Mouse (Mus musculus) myocyte (in vitro differentiated cells): Measurements from ENCODE around the gene Ric3. TPM values are rescaled to one million over a fixed set of nuclear protein-coding genes. Genes with fewer than 3 reads are reported as not detected.

ENCODE experiments used
- H3K27me3 ChIP-seq: one replicate; pipeline ENCODE4 v1.6.1; 2011; ENCODE audit not compliant: control insufficient read depth, insufficient read depth, insufficient read length
- H3K36me3 ChIP-seq: one replicate; pipeline ENCODE4 v1.6.1; 2011; ENCODE audit not compliant: control insufficient read depth, insufficient read depth
- H3K4me2 ChIP-seq: one replicate; pipeline ENCODE4 v1.6.1; 2011; ENCODE audit warnings: low read depth, control low read depth
- H3K4me3 ChIP-seq: one replicate; pipeline ENCODE4 v1.5.1; 2011; ENCODE audit warnings: mild to moderate bottlenecking, control low read depth, moderate library complexity
- H3K79me2 ChIP-seq: one replicate; pipeline ENCODE4 v1.6.1; 2011; ENCODE audit not compliant: control insufficient read depth, insufficient read depth
- H3ac ChIP-seq: one replicate; pipeline ENCODE4 v1.6.1; 2011; ENCODE audit not compliant: control insufficient read depth, insufficient read length
- CEBPB ChIP-seq: IDR thresholded peaks from 2 replicates; pipeline ENCODE4 v1.6.1; 2011; ENCODE audit warnings: mild to moderate bottlenecking, moderate library complexity; ENCODE audit not compliant: poor library complexity, insufficient read depth, severe bottlenecking
- E2F4 ChIP-seq: IDR thresholded peaks from one replicate; pipeline ENCODE4 v1.6.1; 2011; ENCODE audit warnings: mild to moderate bottlenecking, control low read depth, moderate library complexity; ENCODE audit not compliant: insufficient read depth
- MAX ChIP-seq: IDR thresholded peaks from one replicate; pipeline ENCODE4 v1.6.1; 2011; ENCODE audit warnings: low read depth, mild to moderate bottlenecking, control low read depth
- MYOD1 ChIP-seq, 3 experiments: IDR thresholded peaks; one replicate each; pipeline ENCODE4 v1.6.1; 2011; ENCODE audit warnings: control low read depth in 2 of 3, low read depth in 2 of 3, mild to moderate bottlenecking in 2 of 3, moderate library complexity in 1 of 3; ENCODE audit not compliant: insufficient read length in 2 of 3, control insufficient read depth in 1 of 3
- MYOG ChIP-seq, 3 experiments: IDR thresholded peaks; one replicate each; pipeline ENCODE4 v1.6.1; 2011; ENCODE audit warnings: control low read depth in 2 of 3, low read depth in 2 of 3, mild to moderate bottlenecking in 2 of 3; ENCODE audit not compliant: insufficient read length in 2 of 3, control insufficient read depth in 1 of 3, insufficient read depth in 1 of 3
- POLR2A ChIP-seq: IDR thresholded peaks from one replicate; pipeline ENCODE4 v1.6.1; 2011; ENCODE audit warnings: low read depth, mild to moderate bottlenecking, control low read depth, moderate library complexity; ENCODE audit not compliant: insufficient read length
- POLR2AphosphoS2 ChIP-seq: IDR thresholded peaks from one replicate; pipeline ENCODE4 v1.6.1; 2011; ENCODE audit warnings: low read depth, control low read depth; ENCODE audit not compliant: insufficient read length
- REST ChIP-seq: IDR thresholded peaks from one replicate; pipeline ENCODE4 v1.6.1; 2011; ENCODE audit warnings: mild to moderate bottlenecking, control low read depth, moderate library complexity; ENCODE audit not compliant: insufficient read depth, insufficient read length
- SRF ChIP-seq: IDR thresholded peaks from one replicate; pipeline ENCODE4 v1.6.1; 2011; ENCODE audit warnings: low read depth; ENCODE audit not compliant: control insufficient read depth, insufficient read length
- TCF12 ChIP-seq: IDR thresholded peaks from one replicate; pipeline ENCODE4 v1.6.1; 2011; ENCODE audit warnings: mild to moderate bottlenecking, control low read depth; ENCODE audit not compliant: poor library complexity, insufficient read depth, severe bottlenecking
- TCF3 ChIP-seq: IDR thresholded peaks from one replicate; pipeline ENCODE4 v1.6.1; 2011; ENCODE audit warnings: low read depth, control low read depth; ENCODE audit not compliant: insufficient read length
- USF1 ChIP-seq: IDR thresholded peaks from one replicate; pipeline ENCODE4 v1.6.1; 2011; ENCODE audit warnings: low read depth, mild to moderate bottlenecking, control low read depth, moderate library complexity
- polyA plus RNA-seq: library from polyadenylated mRNA; unstranded; fragments of >200 nt; fragmentation: generic; extraction: Trizol; gene quantifications from one replicate; pipeline ENCODE4 v1.2.1, GENCODE M21; 2012; ENCODE audit warnings: missing spikeins

Ric3 gene
- polyA plus RNA-seq, 1 experiment, result not detected

GRCm38 (mm10) chr7:109045876-109046275, 37.3 kb downstream of the Ric3 start:
- Histone ChIP-seq H3K4me2 (no peak overlapping the region), H3ac (no peak overlapping the region), H3K4me3 (no peak overlapping the region), H3K27me3 (no peaks in the 10 kb centered on the region), H3K79me2 (no peaks in the 10 kb centered on the region), H3K36me3 (no peaks in the 10 kb centered on the region)
- no peak for TF ChIP-seq TCF12
- no peak for TF ChIP-seq POLR2A
- TF ChIP-seq E2F4, result no peak
- no peak for TF ChIP-seq MYOG (IDR thresholded peaks at IDR 0.05; ENCODE audit: control insufficient read depth in 1 of 3, insufficient read depth in 1 of 3, insufficient read length in 2 of 3, low read depth in 2 of 3)
- no peak for TF ChIP-seq SRF
- no peak for TF ChIP-seq MYOD1 (IDR thresholded peaks at IDR 0.05; ENCODE audit: control insufficient read depth in 1 of 3, insufficient read length in 2 of 3, low read depth in 2 of 3)

- Histone ChIP-seq H3K79me2 (no peaks in the 10 kb centered on the region), H3K27me3 (no peaks in the 10 kb centered on the region), H3K36me3 (no peaks in the 10 kb centered on the region), H3K4me3 (no peak overlapping the region), H3K4me2 (no peak overlapping the region), H3ac (no peak overlapping the region)
- TF ChIP-seq USF1, result no peak
- TF ChIP-seq MYOG (IDR thresholded peaks at IDR 0.05; ENCODE audit: control insufficient read depth in 1 of 3, insufficient read depth in 1 of 3, insufficient read length in 2 of 3, low read depth in 2 of 3), result no peak
- no peak for TF ChIP-seq MAX
- TF ChIP-seq E2F4, result no peak
- TF ChIP-seq TCF12, result no peak
- no peak for TF ChIP-seq POLR2AphosphoS2
- no peak for TF ChIP-seq TCF3
- TF ChIP-seq POLR2A, result no peak
- no peak for TF ChIP-seq CEBPB
- TF ChIP-seq REST, result no peak
- TF ChIP-seq SRF, result no peak
- no peak for TF ChIP-seq MYOD1 (IDR thresholded peaks at IDR 0.05; ENCODE audit: control insufficient read depth in 1 of 3, insufficient read length in 2 of 3, low read depth in 2 of 3)
Measured at GRCm38 (mm10) chr7:109039445-109039844, 43.7 kb downstream of the Ric3 start.

- H3K36me3 ChIP-seq, result no peaks in the 10 kb centered on the region
- H3K4me2 ChIP-seq, result no peak overlapping the region
- H3K79me2 ChIP-seq, result no peaks in the 10 kb centered on the region
- H3ac ChIP-seq, result no peak overlapping the region
- no peak for TF ChIP-seq E2F4
- TF ChIP-seq CEBPB, result no peak
- no peak for TF ChIP-seq SRF
- TF ChIP-seq MAX, result no peak
- TF ChIP-seq TCF12, result no peak
- no peak for TF ChIP-seq USF1
- no peak for TF ChIP-seq MYOD1 (IDR thresholded peaks at IDR 0.05; ENCODE audit: control insufficient read depth in 1 of 3, insufficient read length in 2 of 3, low read depth in 2 of 3)
- TF ChIP-seq POLR2AphosphoS2, result no peak
- no peak for TF ChIP-seq POLR2A
- no peak for TF ChIP-seq REST
- TF ChIP-seq MYOG (IDR thresholded peaks at IDR 0.05; ENCODE audit: control insufficient read depth in 1 of 3, insufficient read depth in 1 of 3, insufficient read length in 2 of 3, low read depth in 2 of 3), result no peak
- no peak for TF ChIP-seq TCF3
- no peaks in the 10 kb centered on the region for H3K27me3 ChIP-seq
- no peak overlapping the region for H3K4me3 ChIP-seq
Measured at GRCm38 (mm10) chr7:109038987-109039386, 44.1 kb downstream of the Ric3 start.

GRCm38 (mm10) chr7:109038121-109038735, 44.9 kb downstream of the Ric3 start:
- no peaks in the 10 kb centered on the region for H3K27me3 ChIP-seq
- TF ChIP-seq MYOG (IDR thresholded peaks at IDR 0.05; ENCODE audit: control insufficient read depth in 1 of 3, insufficient read depth in 1 of 3, insufficient read length in 2 of 3, low read depth in 2 of 3) (no peak), CEBPB (no peak), POLR2A (no peak), TCF3 (no peak), MAX (no peak), TCF12 (no peak), USF1 (no peak), E2F4 (no peak), POLR2AphosphoS2 (no peak), SRF (no peak)
- H3K4me3 ChIP-seq, result no peak overlapping the region
- no peak overlapping the region for H3ac ChIP-seq
- no peaks in the 10 kb centered on the region for H3K79me2 ChIP-seq
- no peak overlapping the region for H3K4me2 ChIP-seq
- H3K36me3 ChIP-seq, result no peaks in the 10 kb centered on the region

GRCm38 (mm10) chr7:109032054-109032453, 51.1 kb downstream of the Ric3 start:
- Histone ChIP-seq H3K4me2 (no peak overlapping the region), H3ac (no peak overlapping the region), H3K36me3 (no peaks in the 10 kb centered on the region), H3K79me2 (no peaks in the 10 kb centered on the region), H3K4me3 (no peak overlapping the region), H3K27me3 (no peaks in the 10 kb centered on the region)
- TF ChIP-seq TCF12 (no peak), MYOD1 (IDR thresholded peaks at IDR 0.05; ENCODE audit: control insufficient read depth in 1 of 3, insufficient read length in 2 of 3, low read depth in 2 of 3) (no peak), POLR2A (no peak), TCF3 (no peak), REST (no peak), SRF (no peak), MYOG (IDR thresholded peaks at IDR 0.05; ENCODE audit: control insufficient read depth in 1 of 3, insufficient read depth in 1 of 3, insufficient read length in 2 of 3, low read depth in 2 of 3) (no peak), POLR2AphosphoS2 (no peak), MAX (no peak), E2F4 (no peak)
